Mouse (Mus musculus): ENCODE data around the gene Ets1.

DNA sequence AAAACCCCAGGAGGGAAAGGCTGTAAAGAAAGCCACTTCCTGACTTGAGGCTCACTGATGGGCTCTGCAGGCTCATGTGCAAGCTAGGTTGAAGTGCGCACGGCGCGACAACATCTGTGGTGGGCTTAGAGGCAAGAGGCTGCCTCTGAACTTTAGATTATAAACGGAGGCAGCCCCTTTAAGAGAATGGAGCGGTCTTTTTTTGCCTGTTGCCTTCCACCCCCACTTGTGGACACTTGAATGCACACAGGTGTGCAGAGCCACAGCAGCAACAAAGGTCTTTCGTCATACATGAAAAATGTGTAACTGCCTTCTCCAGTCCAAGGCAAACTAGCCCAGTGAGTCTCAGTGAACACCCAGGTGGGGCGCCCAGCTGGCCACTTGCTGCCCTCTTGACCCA is 110.0 kb downstream of the Ets1 start:
- TF ChIP-seq GATA1 (IDR thresholded peaks at IDR 0.05; ENCODE audit: borderline replicate concordance, low read length): no peak
- TF ChIP-seq FLI1 (IDR thresholded peaks at IDR 0.05; ENCODE audit: low read length): no peak
